Mouse (Mus musculus): ENCODE results near the gene Adgre4.

Adgre4 gene

DNA sequence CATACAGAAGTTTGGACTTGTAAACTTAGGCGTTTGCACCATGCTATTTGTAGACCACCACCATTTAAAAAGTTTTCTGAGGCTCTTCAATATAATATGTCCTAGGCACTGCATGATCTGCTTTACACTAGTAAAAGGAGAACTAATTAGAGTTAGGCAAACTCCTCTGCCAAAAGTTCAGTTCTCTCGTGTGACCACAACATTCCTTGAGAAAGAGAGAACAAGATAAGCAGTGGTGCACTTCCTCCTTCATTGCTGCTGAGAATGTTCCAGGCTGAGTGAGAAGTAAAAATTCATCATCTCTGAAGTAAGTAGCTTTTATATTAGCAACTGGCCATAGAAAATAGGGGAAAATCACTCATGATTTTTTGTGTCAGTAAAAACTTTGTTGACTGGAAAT lies at the start of gene Adgre4:
Adgre4 (plus strand) TSS at position 199 of the 400 bp plus-strand sequence.
- no peak for DNase-seq

DNA sequence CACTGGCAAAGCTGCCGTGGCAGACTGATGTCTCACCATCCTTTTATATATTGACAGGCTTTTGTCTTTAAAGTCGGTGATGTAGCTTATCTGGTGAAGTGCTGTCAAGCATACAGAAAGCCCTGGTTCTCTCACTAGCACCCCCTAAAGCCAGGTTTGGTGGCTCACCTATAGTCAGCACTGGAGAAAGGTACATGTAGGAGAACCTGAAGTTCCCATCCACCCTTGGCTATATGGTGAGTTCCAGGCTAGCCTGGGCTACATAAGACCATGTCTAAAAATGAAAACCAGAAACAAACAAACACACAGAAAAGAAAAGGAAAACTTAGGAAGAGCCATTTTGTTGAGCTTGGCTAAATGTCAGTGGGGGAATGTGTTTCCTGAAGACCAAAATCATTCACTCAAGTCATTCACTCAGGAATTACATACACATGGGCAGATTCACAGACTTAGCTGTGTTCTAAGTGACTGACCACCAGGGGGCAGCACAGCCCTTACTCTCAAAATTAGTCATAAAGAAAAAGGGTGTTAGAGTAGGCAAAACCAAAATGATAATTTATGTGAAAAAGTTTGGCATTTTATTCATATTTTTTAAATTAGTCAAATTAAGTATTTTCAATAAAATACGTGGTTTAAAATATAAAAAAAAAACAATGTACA lies 47.5 kb upstream of the Adgre4 start:
- peak; percentile 60 to 77 for DNase-seq

DNA sequence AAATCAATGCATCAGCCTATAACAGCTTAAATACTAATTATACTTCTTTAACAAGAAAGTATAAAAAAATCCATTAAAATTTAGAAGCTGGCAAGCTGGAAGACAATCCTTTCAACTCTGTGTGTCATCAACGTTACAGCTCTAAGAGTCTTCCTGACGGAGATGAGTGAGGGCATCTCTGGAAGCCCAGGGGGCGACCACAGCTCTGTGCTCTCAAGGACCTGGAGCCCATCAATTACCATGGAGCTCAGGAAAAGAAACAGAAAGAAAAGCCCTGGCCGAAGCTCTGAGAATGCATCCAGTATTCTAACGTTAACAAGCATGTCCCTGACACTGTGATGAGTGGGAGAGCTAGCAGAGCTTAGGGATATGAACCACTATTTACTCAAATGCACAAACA lies 46.9 kb upstream of the Adgre4 start:
- no peak for DNase-seq

DNA sequence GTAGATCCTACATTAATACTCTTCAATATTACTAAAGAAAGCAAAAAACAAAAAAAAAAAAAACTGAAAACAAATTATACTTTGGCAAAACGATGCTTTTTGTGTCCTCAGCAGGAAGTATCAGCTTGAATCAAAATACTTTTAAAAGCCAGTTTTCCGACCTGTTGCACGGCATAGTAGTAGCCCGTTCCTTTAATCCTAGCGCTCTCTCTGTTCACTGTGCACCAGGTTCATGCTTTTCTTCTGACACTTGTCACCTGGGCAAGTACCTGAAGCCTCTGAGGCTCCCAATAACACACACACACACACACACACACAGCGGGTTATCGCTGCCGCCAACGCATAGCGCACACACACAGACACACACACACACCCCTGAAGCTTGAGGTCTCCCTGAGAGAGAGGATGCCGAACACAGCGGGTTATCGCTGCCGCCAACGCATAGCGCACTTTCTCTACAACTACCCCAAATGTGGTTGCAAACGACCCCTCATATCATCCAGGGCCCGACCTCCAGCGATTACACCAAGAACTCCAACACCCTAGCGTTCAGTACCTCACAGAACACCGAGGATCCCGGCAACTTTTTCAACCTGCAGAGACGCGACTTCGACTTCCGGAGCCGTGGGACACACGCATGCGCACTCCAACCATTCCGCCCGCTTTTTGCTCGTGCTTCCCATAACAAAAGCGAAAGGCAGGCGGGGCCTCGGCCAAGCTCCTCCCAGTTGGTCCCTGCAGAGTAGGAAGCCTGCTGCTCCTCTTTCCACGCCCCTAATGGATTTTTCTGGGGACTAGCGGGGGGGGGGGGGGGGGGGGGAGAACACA lies 37.6 kb upstream of the Adgre4 start, which contains the start of gene Pot1b:
Pot1b (minus strand) TSS at position 645 of the 828 bp plus-strand sequence.
- DNase-seq: peak; percentile 97

DNA sequence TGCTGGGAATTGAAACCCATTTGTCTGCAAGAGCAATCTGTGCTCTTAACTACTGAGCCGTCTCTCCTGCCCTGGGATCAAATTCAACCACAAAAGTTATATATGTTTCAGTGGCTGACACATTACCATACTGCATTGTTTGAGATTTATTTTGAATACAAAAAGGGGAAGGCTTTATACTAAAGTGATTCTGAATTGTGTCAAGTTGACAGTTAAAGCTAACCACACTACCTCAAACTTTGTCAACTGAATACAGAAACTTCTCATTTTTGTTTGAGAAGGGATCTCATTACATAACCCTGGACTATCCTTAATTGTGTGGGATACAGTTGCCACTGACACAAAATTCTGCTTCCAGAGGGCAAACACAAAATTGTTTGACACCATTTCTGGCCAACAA lies 28.5 kb upstream of the Adgre4 start:
- no peak for DNase-seq

DNA sequence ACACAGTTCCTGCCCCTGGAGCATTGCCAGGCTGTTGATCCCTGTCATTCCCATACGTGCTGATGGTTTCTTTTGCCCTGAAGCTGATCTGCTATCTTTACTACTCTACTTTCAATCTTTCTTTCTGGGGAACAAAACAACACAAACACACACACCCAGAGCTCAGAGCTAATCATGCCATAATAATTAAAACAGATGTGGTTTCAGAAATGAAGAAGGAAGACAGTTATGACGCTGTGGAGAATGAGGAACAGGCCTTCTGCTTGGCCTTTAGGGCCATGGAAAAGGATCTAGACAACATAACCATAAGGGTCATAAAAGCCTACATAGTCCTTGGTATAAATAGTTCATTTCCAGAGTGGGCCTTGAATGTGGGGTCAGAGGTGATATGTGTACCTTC lies 27.5 kb upstream of the Adgre4 start:
- no peak for DNase-seq

DNA sequence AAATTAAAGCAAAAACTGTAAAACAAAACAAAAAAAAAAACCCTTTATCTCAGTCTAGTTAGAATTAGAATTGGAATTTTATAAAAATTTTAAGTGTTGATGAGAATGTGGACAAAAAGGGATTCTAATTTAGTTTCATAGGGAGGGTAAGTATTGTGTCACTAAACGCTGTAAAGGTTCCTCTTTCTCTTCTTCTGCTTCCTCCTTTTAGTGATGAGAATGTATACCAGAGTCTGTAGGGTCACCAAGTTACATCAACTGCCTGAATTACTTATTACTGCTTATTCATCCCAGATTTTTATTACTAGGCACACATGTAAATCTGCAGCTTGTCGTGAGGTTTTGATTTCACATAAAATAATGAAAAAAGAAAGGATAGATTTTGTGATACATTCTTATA lies 23.6 kb upstream of the Adgre4 start:
- DNase-seq: no peak

DNA sequence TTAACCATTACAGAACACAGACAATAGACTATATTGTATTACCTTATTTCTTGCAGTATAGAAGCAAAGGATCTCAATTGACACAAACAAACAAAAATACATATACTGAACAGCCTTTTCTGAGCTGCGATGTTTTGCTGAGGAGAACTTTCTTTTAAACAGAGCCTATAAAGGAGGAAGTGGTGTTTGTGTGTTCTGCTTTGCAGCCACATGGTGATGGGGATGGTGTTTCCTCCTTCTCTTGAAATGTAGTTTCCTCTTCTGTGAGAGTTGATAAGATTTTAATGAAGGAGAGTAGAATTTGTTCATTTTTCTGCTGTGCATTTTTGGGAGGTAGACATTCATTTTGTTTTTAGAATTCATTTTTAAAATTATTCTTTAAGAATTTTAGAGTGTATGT lies 13.1 kb upstream of the Adgre4 start:
- DNase-seq: no peak

DNA sequence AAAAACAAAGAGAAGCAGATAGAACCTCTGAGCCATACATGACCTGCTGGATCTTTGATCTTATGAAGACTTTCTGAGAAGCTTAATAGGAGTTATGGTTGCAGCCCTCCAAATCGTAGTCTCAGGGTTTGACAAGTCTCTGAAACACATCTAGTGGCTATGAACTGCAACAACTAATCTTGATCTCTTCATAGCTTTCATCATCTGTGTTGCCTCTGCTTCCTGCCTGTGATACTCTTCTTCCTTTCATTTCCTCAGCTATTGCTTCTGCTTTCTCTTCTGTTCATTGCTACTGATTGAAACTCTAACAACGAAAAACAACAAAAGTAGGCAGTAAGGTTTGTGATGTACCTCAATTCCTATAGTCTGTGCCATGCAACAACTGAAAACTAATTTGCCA lies 1.4 kb downstream of the Adgre4 start:
- DNase-seq: no peak

DNA sequence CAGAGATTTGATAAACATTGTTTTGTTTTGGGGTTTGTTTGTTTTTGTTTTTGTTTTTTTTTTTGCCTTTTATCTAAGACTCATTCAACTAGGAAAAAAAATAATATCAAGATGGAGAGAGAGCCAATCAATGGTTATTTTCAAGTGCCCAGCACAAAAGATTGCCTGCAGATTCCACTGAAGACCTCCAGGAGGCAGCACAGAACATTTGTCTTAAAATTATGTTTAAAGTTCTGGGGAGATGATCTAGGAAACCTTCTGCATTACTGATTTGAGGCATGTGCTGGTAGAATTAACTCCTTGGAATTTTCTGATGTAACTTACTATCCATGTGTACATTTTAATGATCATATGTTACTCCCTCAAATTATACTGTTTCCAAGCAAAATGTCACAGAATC lies 63.9 kb downstream of the Adgre4 start:
- DNase-seq: no peak

DNA sequence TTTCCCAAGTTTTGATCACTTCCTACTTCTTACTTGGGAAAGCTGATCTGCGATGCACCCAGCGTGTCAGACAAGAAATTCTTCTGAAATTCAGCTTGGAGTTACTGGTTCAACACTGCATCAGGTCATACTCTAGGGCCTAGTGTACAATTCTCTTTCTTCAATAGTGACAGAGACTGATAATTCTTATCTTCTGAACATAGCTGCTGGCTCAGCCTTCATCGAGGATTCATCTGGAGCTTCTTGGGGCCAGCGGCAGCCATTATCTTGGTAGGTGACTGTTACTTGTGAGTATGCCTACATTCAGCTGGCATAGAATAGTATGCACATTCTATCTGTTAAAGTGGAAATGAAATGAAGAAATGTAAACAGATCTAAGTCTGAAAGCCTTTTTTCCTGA lies 67.1 kb downstream of the Adgre4 start:
- no peak for DNase-seq

DNA sequence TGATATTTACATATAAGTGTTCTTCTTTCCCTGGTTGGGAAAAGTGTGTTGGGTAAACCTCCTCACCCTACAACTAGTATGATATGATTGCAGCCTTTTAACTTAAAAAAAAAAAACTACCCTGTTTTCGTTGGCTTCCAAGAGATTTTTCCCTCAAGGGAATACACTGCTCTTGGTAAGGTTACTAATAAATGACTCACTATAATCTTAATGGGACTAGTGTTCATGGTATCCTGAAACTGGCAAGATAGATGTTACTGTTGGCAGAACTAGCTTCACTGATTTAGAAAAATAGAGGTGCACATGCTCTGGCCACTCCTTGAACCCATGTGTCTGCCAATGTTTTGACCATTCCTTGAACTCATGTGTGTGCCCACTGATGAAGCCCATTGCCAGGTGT lies 71.8 kb downstream of the Adgre4 start:
- DNase-seq: no peak

DNA sequence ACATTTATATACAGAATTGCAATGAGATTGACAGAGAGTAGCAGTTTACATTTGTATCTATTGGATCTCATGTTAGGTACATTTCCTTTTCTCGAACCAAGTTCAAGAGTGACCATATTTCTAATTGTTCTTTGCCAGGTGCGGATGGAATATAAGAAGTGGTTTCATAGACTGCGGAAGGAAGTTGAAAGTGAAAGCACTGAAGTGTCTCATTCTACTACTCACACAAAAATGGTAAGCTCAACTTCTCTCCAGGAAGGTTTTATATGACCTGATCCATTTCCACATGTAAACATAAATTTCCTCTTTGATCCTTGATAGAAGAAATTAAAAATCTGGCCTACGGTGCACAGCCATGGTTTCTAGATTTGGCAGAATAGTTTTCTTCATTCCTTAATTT lies 93.3 kb downstream of the Adgre4 start:
- no peak for DNase-seq

DNA sequence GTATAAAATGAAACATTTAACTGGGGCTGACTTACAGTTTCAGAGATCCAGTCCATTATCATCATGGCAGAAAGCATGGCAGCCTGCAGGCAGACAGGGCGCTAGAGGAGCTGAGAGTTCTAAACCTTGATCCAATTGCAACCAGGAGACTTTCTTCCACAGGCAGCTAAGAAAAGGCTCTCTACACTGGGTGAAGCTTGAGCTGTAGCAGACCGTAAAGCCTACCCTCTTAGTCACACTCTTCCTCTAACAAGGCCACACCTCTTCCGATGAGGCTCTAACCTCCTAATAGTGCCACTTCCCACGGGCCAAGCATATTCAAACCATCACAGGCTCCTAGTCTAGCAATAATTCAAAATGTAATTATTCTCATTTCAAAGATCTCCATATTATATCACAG lies 127.4 kb downstream of the Adgre4 start:
- no peak for DNase-seq

DNA sequence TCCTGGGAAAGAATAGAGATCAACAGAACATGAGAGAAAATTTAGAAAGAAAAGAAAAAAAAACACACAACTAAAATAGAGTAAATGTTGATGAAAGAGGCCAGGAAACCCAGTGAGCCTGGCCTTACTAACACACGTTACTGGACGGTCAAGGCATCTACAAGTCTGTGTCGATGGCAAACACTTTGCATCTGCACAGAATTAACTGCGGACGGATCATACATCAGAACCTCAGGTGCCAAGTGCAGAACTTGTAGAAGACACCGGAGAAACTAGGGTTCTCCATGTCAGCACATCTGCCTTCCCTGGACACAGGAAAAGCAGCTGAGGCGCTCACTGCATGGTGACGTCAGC lies 128.5 kb downstream of the Adgre4 start:
- peak in 1 of 2 experiments; percentile 12 for DNase-seq

DNA sequence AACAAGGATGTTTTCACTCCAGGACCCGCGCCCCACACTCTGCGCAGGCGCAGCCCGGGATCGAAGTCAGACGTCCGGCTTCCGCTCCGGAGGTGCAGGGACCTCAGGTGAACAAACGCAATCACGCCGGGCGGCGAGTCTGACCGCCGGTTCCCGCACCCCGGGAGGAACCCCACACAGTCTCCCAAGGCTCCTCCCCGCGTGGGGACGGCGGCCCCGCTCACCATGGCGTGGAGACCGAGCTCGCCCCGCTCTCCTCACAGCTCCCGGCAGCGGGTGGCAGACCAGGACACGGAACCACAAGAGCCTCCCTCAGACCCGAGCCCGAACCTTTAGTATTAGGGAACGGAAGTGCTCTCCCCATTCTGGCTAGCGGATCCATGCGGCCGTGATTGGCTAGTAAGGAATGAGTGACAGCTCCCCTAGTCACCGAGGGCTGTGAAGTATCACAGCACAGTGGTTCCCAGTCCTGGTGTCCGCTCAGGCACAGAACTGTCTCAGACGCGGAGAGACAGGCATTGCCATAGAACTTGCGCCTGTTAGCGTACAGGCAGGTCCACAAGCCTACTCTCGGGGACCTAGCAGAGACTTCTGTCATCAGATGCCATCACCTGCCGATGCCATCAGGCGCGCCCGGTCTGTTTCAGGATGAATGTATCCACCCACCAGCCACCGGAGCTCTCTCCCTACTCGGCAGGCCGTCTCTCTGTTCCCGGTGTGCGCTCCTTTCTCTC lies 129.0 kb downstream of the Adgre4 start, which contains the start of gene Zfp119a:
Zfp119a (minus strand) TSS at position 295 of the 734 bp plus-strand sequence.
- DNase-seq: peak; percentile 81 to 83

DNA sequence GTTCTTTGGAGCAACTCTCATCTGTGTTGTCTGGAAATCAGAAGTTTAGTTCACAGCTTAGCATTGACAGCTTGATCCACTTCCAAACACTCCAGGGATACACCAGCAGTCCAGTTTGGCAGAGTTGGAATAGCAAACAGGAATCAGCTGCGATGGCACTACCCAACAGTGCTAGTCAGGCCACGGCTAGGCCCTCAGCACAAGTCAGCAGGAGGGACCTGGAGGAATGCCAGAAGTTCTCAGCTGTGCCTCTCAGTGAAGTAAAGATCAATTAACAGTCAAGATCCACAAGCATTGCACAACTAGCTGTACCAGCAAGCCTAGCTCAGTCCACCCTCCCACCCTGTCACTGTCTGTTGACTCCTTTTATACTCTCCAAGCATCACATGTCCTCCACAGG lies 133.8 kb downstream of the Adgre4 start:
- DNase-seq: no peak

DNA sequence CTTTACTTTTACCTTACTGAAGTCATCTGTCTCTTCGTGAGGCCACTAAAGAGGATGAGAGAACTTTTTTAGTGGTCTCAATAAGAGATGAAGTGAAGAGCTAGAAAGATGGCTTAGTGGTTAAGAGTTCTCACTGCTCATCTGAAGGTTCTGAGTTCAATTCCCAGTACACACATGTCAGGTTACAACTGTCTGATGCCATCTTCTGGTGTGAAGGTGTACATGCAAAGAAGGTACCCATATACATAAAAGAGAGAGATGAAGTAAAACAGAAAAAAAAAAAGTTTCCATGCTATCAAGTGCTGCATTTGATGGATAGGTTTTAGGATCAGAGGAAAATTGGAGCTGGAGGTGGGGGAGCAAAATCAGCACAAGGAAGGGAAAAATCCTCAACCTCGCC lies 135.1 kb downstream of the Adgre4 start:
- no peak for DNase-seq

DNA sequence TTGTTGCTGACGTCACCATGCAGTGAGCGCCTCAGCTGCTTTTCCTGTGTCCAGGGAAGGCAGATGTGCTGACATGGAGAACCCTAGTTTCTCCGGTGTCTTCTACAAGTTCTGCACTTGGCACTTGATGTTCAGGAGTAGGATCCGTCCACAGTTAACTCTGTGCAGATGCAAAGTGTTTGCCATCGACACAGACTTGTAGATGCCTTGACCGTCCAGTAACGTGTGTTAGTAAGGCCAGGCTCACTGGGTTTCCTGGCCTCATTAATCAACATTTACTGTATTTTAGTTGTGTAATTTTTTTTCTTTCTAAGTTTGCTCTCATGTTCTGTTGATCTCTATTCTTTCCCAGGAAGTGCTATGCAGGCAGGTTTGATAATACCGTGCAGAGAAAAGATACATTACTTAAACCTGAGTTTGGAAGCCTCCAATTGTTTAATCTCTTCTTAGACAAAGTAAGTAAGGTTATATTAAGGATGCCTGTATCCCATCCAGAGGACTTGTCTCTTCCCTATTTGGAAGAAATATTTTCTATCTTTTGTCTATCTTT lies 142.7 kb downstream of the Adgre4 start:
- peak in 1 of 2 experiments; percentile 32 for DNase-seq

DNA sequence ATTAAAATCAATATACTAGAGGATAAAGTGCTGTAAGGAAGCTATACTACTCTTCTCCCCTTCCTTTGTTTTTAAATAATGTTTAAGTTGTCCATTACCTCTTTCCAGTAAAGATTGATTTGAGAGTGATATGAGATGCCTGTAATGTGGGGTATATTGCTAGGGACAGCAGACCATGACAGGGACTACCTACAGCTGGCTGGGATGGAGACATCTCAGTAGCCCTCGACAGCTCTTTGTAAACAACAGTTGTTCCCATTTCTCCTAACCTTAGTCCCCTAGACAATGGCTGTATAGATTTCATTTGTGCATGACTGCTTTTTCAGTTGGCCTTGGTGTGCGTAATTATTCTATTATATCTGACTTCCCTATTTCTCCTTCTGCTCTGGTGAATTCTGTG lies 153.3 kb downstream of the Adgre4 start:
- DNase-seq: no peak

Measured in lung, postnatal 4 days (tissue).